Mouse (Mus musculus) heart, postnatal 14 days (tissue): ENCODE results near the gene Rhbg. TPM values are rescaled to one million over a fixed set of nuclear protein-coding genes. Genes with fewer than 3 reads are reported as not detected.

Experiments used
- DNase-seq, 2 experiments: peaks; one replicate each; pipeline ENCODE4 v3.0.0; 2021 to 2022
- intact Hi-C: fragments of 180-260 bp; cut with DNase I; formaldehyde crosslinking; loops from one replicate; pipeline ENCODE4 v1.15.1; 2025
- total RNA-seq, 2 experiments: library from RNA; stranded (reverse); gene quantifications; 2 replicates each; pipeline ENCODE4 v1.2.3; 2021

Rhbg gene
- total RNA-seq, 2 experiments from 2014 or later: not detected

DNA sequence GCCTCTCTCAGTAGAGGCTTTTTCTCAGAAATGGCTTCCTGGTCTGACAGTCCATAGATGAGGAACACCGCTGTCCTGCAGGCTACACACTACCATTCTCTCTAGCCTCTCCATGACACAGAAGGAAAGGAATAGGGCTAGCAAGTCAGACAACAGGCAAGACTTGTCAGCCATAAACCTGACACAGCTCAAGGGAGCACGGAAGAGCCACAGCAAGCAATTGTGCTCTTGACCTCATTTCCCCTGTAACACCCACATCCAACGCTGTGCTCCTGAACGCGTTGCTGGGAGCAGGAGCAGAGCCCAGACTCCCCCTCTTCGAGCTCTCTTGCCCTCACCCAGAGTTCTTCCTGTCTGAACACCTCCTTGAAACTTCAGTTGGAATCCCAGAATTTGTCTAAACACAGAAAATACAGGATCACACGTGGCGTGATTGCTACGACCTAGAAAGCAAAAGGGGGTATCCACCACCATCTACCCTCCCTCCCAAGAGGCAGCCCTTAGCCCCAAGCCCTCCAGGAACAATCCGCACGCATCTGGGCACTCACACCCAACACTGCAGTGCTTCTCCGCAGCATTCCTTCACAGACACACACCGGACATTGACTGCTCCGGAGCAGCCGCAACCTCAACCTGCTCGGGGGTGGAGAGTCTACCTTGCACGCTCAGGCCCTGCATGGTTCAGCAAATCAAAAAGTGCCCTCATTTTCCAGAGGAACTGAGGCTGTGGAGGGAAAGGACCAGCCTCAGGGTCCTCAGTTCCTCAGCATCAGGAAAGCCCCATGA is 24.1 kb downstream of the Rhbg start:
- intact Hi-C loops: no loop called here
- DNase-seq: no peak

DNA sequence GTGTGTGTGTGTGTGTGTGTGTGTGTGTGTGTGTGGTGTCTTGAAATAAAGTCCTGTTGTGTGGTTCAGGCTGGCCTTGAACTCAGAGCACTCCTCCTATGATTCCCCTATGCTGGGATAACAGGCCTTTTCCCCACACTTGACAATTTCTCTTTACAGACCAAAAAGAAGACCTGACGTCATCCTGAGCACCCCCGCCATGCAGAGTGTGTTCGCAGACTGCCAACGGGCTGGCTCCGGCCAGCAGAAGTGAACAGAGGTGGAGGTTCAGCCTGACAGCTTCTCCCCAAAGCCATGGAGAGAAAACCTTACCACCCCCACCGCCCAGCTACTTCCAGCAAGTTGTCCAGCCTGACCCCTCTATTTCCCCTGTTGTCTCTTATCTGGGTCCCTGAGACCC is 25.0 kb downstream of the Rhbg start:
- intact Hi-C loops: no loop called here
- no peak for DNase-seq

DNA sequence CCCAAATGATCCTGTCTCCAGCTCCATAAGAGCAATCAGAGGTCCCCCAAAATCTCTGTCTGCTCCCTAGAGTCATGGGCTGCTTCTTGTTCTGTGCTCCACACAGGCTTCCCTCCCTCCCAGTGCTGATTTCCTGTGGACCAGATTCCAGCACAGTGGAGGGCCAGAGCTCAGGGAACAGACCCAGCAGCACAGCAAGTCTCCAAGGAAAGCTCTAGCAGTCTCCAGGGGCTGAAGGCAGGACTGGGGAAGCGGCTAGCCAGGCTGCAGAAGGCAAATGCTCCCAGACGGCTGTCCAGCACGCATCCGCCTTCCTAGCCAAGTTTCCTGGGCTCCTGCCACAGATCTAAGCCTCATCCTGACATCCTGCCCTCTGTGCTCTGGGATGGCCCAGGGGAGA is 25.6 kb downstream of the Rhbg start:
- intact Hi-C loops: no loop called here
- DNase-seq: peak; percentile 10 to 24

DNA sequence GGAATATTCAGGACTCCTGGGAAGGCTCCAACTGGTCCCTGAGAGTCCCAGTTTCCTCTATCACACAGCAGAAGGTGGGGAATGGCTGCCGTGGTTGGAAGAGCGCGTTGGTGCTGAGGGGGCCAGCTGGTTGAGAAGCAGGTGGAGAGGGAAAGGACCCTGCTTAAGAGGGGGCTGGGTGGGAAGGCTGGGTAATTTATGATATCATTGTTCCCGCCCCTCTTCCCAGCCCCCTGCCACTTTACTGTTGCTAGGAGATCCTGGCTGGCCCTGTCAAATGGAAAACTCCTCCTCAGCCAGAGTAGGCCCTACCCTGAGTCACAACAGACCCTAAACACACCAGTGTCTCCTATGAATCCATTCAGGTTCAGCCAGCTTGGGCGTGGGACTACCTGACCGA is 26.5 kb downstream of the Rhbg start:
- no peak for DNase-seq
- intact Hi-C loops: no loop called here

DNA sequence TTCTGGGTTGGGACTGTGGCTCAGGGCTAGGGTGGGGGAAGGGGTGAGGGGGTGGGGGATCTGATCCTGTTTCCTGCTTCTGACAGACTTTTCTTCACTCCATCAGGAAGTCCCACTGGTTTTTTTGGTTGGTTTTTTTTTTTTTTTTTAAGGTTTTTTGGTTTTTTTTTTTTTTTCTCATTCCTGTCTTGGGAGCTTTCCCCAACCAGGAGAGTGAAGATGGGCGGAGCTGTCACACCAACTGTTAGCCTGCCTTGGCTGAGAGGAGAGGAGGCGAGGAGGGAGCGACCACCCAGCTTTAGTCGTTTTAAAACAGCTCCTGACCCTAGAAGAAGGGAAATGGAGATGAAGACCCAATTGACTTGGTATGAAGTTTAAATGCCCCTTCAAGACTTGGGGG is 27.2 kb downstream of the Rhbg start:
- intact Hi-C loops: no loop called here
- DNase-seq: no peak

DNA sequence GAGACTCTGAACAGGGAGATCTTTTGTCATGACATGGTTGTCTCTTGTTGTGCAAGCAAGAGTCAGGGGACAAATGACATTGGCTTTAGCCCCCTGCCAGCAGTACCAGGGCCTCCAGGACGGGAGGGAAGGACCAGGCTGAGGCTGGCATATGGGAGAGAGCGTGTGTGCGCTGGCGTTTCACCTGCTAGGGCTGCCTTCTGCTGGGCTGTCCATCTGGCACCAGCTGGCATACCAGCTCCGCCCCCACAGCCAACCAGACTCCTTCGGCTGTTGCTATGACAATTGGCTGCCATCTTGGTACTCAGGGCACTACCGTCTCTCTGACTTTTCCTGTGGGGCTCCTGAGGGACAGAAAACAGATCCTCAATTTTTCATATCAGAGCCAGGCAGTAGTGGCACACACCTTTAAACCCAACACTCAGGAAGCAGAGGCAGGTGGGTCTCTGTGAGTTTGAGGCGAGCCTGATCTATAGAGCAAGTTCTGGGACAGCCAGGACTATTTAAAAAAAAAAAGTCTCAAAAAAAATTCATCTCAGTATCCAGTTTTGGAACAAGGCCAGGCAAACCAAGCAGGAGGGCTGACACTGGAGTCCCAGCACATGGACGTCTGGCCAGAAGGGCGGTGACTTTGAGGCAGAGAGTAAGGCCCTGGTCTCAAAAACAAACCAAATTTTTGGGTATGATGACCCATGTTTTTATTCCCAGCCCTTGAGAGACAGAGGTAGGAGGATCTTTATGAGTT is 28.2 kb downstream of the Rhbg start:
- intact Hi-C loops: no loop called here
- no peak for DNase-seq

DNA sequence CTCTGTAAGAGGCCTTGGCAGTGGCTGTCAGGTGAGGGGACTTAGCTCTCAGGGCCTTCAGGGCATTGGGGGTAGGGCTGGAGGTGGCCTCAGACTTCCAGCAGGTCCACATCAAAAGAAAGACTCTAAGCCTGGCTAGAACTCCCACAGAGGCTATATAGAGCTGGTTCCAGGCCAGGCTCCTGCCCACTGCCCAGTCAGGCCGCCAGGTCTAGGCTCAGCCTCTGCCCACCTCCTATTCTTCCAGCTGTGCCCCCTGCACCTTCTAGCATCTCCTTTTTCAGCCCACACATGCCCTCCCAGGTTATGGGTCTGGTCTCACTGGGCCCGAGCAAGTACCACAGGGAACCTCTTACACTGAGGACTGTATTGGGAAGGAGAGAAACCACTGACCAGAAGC is 29.6 kb downstream of the Rhbg start:
- intact Hi-C loops: no loop called here
- no peak for DNase-seq

DNA sequence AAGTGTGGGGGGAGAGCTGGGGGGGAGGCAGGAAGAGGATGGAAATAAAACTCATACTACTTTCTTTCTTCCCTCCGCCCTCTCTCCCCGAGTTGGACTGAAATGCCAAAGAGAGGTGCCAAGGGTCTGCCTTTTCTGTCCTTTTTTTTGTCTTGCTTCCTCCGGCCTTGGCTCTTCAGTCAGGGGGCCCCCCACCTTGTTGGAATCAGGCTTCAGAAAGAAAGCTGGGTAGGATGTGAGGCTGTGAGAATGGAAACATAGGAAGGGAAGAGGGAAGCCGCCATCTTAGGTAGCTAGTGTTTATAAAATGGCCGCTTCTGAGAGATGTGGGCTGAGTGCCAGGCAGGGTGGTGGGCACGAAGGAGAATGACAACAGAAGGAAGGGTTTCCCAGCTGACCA is 32.1 kb downstream of the Rhbg start:
- intact Hi-C loops: no loop called here
- DNase-seq: no peak

DNA sequence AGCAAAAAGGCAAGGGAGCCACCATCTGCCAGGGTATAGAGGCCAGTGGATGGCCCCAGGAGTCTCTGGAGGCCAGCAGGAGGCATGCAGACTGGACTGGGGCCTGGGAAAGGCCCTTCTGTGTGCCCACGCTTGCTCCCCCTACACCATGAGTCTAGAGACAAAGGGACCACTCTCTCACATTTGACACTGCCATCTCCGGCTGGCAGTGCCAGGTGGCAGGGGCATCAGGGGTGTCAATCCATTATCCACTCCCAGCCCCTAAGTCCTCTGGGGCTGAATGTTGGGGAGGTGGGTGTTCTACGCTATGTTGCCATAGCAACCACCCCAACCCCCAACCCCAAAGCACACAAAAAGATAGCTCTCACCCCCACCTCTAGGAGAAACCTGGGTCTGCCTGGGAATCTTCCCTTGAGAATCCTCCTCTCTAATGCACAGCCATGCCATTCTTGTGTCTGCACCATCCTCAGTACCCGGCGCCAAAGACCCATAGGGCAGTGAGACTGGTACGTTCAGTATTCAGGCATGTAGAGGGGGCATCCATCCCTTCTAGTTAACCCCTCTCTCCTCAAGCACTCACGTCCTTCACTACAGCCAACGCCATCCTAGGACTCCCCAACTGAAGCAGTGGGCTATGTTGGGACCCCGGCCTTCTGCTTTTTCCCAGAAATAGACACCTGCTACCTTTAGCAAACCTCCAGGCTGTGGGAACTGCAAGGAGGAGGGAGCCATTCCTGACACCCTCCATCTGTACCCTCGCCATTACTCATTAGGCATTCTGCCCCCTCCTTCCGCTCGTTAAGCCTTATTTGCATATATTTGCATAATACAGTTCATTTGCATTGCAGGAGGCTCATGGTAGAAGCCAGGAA is 32.8 kb downstream of the Rhbg start:
- intact Hi-C loops: no loop called here
- no peak for DNase-seq

DNA sequence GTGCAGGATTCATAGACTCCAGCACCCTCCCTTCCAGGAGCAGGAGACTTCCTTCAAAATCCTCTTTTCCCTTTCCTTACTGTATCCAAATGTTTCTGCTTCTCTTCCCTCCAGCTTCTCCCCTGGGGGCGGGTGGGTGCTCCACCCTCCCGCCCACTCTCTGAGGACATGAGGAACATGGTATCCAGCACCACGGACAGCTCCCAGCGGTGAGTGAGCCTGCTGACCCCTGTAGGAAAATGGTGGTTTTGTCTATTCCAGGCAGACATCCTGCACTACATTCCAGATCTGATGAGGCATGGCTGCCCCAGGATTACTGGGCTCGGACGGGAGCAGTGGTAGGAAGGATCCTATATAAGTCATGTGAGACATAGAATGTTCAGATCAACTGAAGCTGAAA is 33.7 kb downstream of the Rhbg start:
- peak; percentile 84 to 87 for DNase-seq
- intact Hi-C loops: no loop called here

DNA sequence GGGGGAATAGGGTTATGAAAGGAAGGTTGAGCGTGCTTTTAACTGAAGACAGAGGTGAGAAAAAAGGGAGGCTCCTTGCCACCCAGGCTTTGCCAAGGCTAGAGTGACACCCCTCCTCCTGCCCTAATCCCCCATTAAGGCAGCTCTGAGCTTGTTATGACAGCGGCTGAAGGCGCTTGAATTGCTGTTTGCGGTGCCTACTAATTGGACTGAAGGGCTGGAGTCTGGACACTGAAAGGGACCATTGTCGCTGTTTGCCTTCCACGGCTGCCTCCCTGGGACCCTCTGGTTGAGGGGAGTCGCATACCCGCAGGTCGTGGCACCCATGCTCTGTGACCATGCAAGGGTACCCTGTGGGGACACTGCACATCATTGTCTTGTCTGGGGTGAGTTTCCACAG is 34.6 kb downstream of the Rhbg start:
- intact Hi-C loops: no loop called here
- DNase-seq: no peak

DNA sequence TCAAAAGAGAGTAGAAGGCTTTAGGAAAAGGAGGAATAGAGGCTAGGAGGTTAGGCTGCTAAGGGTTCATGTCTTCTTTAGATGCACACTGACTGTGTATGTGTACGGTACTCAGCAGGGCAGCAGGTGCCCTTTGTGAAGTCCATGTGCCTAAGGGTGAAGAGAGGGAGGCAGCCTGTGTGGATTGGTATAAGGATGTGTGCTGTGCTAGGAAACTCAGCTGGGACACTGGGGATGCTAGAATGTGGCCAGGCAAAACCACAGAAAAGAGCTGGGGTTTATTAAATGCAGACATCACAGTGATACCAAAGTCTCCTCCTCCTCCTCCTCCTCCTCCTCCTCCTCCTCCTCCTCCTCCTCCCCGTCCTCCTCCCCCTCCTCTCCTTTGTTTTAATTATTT is 36.8 kb downstream of the Rhbg start:
- intact Hi-C loops: no loop called here
- no peak for DNase-seq

DNA sequence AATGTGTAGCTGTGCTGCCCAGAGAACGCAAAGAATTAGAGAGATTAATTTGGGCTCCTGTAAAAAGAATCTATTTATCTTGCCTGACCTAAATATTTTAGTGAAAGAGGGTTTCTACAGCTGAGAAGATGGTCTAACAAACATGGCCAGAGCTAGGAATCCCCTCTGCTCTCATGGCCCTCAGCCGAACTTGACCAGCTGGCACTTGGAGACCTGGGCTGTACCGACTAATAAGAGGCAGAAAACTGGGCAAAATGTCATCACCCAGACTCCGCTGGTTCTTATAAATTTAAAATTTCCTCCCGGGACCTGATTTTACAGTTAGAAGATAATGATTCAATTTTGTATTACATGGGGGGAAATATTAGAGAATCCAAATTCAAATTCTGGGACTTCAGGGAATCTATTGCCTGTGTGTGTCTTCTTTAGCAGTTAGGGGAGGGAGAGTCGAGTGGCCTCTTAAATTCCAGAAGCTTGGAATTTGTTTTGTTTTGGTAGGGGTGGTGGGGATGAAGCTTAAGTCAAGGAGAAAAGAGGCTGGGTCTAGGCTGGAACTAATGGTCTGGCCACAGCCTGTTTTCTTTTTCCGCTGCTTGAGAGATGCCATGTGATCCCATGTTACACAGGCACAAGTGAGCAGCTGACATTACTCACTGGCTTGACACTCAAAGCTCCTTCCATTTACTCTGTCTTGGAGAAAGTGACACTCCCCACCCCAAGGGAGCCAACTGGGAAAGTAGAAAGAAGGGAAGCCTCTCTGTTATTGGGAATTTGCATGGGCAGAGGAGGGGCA is 37.8 kb downstream of the Rhbg start:
- intact Hi-C loops: no loop called here
- DNase-seq: no peak

DNA sequence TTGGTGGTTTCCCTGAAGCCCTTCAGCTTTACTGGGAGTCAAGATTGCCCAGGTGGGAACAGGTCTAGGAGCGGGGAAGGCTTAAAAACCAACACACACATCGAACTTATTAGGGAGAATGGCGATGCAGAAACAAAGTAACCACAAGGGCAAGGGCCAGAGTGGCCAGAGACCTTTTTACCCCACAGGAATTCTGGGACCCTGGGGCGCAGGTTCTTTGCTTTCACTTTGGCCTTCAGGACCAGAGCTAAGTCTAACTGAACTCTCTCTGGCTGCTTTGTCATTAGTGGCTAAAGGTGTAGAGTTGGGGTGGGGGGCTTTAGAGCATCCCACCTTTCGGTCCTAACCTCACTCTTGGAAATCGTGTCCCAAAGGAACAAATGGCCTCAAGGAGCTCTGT is 38.4 kb downstream of the Rhbg start:
- intact Hi-C loops: no loop called here
- DNase-seq: no peak

DNA sequence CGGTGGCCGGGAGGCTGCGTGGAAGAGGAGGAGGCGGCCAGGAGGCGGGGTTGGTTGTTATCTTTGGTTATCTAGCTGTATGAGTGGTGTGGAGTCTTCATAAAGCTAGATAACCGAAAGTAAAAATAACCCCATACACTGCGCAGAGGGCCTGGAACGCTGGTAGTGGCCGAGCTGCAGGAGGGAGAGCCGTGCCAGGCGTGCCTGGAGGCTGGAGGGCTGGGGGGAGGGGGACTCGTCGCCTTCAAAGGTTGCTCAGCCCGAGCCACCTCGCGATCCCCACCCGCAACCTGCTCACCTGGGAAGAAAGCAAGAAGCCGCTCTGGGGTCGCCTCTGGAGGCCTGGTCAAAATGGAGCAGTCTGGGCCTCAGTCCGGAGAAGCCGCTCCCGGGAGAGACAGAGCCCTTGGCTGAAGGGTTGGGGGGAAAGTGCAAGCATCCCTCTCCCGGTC is 38.9 kb downstream of the Rhbg start:
- intact Hi-C loops: no loop called here
- no peak for DNase-seq

DNA sequence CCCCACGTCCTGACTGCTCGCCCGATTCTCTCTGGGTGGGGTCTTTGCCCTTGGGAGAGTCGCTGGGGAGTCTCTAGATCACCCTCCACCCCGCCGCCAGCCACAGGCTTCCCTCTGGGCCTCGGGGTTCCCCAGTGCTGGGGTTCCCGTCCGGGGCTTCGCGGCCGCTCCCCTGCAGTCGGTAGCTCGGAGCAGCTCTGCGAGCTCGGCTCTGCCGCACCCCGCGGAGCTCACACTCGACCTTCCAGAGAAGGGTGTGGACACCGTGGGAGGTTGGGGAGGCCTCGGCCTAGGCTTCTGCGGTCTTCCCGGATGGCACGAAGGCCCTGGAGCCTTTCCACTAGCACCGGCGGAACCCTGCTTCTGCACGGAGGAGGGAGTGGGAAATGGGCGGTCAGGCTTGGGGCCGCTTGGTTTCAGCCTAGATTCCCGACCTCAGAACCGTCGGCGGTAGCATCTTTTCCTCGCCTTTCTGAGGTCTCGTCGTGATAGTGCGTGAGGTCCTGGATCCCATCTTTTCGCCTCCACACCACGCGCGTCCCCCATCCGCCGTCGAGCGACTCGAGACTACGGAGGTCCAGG is 39.4 kb downstream of the Rhbg start:
- intact Hi-C loops: no loop called here
- DNase-seq: peak in 1 of 2 experiments; percentile 13

DNA sequence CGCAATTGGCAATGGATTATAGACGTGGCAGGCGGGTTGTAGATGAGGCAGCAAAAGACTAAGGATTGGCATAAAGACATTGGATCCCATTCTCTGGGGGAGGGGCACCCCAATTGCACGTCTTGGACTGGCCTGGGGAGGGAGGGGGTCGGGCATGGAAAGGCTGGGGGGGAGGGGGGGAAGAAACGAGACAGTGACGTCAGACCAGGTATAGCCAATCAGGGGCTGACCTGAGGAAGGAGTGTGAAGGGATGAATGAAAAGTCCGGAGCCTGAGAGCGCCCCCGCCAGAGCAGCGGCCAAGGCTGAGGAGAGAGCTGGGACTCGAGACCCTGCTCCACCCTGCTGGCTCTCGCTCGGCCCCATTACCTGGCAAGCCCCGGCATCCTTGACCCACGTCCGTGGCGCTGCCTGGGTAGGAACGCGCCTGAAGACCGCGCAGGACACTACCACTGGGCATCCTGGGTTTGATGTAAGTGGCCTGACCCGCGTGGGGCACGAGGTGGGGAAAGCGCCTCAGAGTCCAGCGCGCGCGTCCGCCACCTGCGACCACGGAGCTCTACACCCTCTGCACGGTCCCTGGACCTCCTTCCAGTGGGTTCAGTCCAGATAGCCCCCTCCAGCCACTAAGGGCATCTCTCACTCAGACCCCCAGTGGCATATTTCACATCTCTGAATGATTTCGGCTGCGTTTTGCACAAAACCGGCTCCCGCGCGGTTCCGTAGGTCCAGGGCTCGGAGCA is 40.1 kb downstream of the Rhbg start:
- intact Hi-C loops: no loop called here
- no peak for DNase-seq

DNA sequence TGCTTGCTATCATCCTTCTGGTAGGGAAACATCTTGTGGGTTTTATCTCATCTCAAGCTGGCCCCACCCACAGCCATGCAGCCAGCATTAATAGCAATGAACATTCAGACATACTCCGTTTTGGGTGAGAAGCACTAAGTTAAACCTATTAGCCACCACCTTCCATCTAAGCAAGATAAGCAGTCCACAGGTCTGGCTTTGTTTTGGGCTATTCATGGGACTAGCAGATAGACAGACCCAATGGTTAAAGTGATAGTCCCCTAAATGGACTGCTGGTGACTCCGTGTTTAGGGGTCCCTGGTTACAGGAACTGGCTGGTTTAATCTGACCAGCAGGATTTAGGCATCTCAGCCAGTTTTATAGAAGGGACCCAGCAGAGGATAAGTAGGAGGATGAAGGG is 41.5 kb downstream of the Rhbg start:
- intact Hi-C loops: no loop called here
- no peak for DNase-seq

DNA sequence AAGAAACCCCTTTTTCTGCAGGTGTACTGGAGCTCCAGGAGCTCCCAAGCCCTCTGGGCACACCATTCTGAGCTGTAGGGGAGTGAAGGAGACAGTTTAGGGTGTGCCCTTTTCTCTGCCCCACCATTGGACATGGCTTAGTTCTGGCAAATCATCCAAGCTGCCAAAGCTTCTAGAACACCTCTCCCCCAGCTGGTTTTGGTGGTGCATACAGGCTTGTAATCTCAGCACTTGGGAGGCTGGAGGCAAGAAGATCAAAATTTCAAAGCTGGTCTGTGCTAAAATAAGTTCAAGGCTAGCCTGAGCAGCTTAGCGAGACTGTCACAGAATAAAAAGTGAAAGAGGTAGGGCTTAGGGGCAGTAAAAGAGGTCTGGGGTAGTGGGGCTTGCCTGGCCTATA is 42.2 kb downstream of the Rhbg start:
- intact Hi-C loops: no loop called here
- DNase-seq: no peak
